Mouse (Mus musculus) NIH3T3 (cell line): Measurements from ENCODE around the gene Synm.
A peak's percentile ranks its signal among the peaks of the same experiment; 100 is the strongest.

Source experiments
- DNase-seq: peaks from one replicate; pipeline ENCODE4 v3.0.0-alpha.2; 2012; ENCODE audit warnings: low read depth

The Synm gene

GRCm38 (mm10) chr7:67699301-67699700 lies 60.2 kb downstream of the Synm start:
- DNase-seq = no peak

- DNase-seq = peak; percentile 65
Measured at GRCm38 (mm10) chr7:67697892-67698630, 61.5 kb downstream of the Synm start.

- no peak for DNase-seq
Measured at GRCm38 (mm10) chr7:67695906-67696305, 63.6 kb downstream of the Synm start.

- DNase-seq = no peak
Measured at GRCm38 (mm10) chr7:67692791-67693538, 66.6 kb downstream of the Synm start.

GRCm38 (mm10) chr7:67692141-67692540 lies 67.4 kb downstream of the Synm start:
- DNase-seq = no peak

GRCm38 (mm10) chr7:67691036-67691435 lies 68.5 kb downstream of the Synm start:
- no peak for DNase-seq

GRCm38 (mm10) chr7:67689793-67690192 lies 69.7 kb downstream of the Synm start:
- DNase-seq = no peak

- no peak for DNase-seq
Measured at GRCm38 (mm10) chr7:67688281-67688680, 71.3 kb downstream of the Synm start.

- DNase-seq = peak; percentile 34
Measured at GRCm38 (mm10) chr7:67686545-67686944, 73.0 kb downstream of the Synm start.

GRCm38 (mm10) chr7:67683006-67683405 lies 76.5 kb downstream of the Synm start:
- no peak for DNase-seq

GRCm38 (mm10) chr7:67681078-67681477 lies 78.5 kb downstream of the Synm start:
- no peak for DNase-seq
